Mouse (Mus musculus) urinary bladder, adult 18-20 months (tissue): ENCODE data around the gene Kncn.

ENCODE experiments used
- DNase-seq, 2 experiments: peaks; one replicate each; pipeline ENCODE4 v3.0.0; 2022; ENCODE audit warnings: low spot score in 2 of 2, mixed read lengths in 2 of 2

The Kncn gene

GRCm38 (mm10) chr4:115936646-115937045 lies 52.4 kb downstream of the Kncn start:
- no peak for DNase-seq

GRCm38 (mm10) chr4:115937061-115937976 lies 53.1 kb downstream of the Kncn start:
- DNase-seq: no peak

- peak in 1 of 2 experiments; percentile 32 for DNase-seq
Measured at GRCm38 (mm10) chr4:115938276-115939160, 54.3 kb downstream of the Kncn start.
